Mouse (Mus musculus) skeletal muscle tissue, postnatal 0 days (tissue): ENCODE measurements around the gene Gm10647. TPM values are rescaled to one million over a fixed set of nuclear protein-coding genes. Genes with fewer than 3 reads are reported as not detected.

Source experiments
- polyA plus RNA-seq: library from polyadenylated mRNA; unstranded; fragments of >200 nt; fragmentation: Nextera tagmentation; extraction: Ambion mirVana; gene quantifications from 2 replicates; pipeline ENCODE4 v1.2.1, GENCODE M21; 2015

The Gm10647 gene
- 0.09 and 0.24 TPM in 2 replicates for polyA plus RNA-seq

DNA sequence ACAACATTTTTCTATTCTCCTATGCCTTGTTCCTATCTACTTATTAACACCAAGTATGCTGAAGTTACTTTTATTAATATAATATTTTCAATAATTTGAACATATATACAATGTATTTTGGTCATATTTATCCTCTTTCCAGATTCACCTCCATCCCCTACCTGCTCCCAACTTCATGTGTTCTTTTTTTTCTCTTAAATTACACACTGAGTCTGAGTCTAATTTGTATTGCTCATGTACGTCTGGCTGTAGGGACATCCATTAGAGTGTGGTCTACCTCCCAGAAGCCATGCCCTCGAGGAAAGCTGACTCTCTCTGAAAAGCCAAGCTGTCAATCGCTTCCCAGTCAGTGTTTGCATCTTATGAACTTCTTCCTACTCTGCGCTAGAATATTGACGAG lies at the start of gene Gm10647:
Gm10647 (plus strand) TSS at position 301 of the 400 bp plus-strand sequence.

DNA sequence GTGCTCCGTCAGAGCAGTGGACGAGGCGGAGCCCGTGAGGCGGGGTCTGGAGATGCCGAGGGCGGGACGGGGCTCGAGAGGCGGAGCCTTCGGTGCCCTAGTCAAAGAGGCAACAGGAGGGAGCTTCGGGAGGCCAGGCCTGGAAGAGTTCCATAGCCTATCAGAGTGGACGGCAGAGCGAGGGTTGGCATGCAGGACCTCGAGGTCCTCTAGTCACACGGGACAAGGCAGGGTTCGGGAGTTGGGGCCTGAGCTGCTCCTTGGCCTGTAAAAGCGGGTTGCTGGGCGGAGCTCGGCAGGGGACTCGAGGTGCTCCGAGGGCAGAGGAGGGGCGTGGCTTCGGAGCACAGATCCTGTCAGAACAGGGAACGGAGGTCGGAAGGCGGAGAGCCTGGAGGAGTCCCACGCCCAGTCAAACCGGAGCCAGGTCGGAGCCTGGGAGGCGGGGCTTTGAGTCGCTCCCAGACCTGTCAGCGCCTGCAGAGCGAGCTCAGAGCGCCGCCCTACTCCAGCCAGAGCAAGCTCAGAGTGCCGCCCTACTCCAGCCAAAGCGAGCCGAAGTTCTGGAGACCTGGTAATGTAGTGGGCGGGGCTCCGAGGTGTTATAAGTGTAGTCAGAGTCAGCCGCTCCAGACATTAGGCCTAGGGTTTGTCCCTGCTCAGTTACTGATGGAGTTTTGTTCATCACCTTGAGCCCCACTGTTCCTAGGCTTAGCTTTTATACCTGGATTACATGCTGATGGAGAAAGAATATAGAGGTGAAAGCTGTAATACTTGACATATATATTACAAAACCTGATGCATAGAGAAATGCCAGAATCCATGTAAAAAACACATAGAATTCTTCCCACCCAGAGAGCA lies 1.1 kb upstream of the Gm10647 start, which contains the start of gene Aph1b:
Aph1b (minus strand) TSS at position 27 of the 861 bp plus-strand sequence.

GRCm38 (mm10) chr9:66834318-66835096 lies 37.7 kb downstream of the Gm10647 start, which contains the start of gene Aph1c:
Gene Aph1c (minus strand): TSS chr9:66834726.

Other genes starting within 250 kb of the Gm10647 start
- 14.0 and 15.0 TPM in 2 replicates for gene Usp3, start 203.9 kb upstream of the Gm10647 start, polyA plus RNA-seq
- 0.05 and 0.54 TPM in 2 replicates for gene Car12, start 83.4 kb upstream of the Gm10647 start, polyA plus RNA-seq
- 2.5 and 2.9 TPM in 2 replicates for gene Aph1b, start 1.5 kb upstream of the Gm10647 start, polyA plus RNA-seq
- gene Aph1c, start 37.7 kb downstream of the Gm10647 start, polyA plus RNA-seq: 1.5 and 2.1 TPM in 2 replicates
- gene Rab8b, start 122.6 kb downstream of the Gm10647 start, polyA plus RNA-seq: 10.9 and 11.2 TPM in 2 replicates
- gene Rps27l, start 149.0 kb downstream of the Gm10647 start, polyA plus RNA-seq: 477 and 567 TPM in 2 replicates
- gene Lactb, start 178.4 kb downstream of the Gm10647 start, polyA plus RNA-seq: 9.1 and 9.6 TPM in 2 replicates